Mouse (Mus musculus) CD8-positive naive resting alpha-beta T cell, adult 2 months (primary cell): ENCODE results near the gene Klra5.
"Not testable (repeated sequence)": the region's sequence is repeated elsewhere in the genome, so short reads cannot be mapped to it uniquely, and the experiment has no call there.

Experiments used
- DNase-seq, 2 experiments: peaks; one replicate each; pipeline ENCODE4 v3.0.0; 2022; ENCODE audit warnings: low read depth in 2 of 2, low spot score in 2 of 2

Klra5 gene

DNA sequence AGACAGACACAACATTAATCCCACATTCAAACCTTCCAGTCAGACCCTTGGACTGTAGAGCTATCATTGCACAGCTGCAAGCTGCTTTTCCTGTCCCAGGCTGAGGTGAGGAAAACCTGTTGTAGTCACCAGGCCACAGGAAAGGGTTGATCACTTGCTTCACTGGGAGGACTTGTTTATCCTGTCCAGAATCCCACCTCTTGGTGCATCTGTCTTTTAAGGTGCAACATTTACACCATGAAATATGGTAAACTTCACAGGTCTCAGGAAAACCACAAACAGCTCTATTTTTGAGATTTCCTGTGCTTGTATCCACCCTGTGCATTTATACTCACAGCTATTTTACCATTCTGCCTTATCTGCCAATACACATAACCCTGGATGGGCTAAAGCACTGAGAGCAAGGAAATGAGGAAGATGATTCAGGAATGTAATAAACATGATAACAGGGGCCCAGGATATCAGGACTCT, at the start of gene Klra5:
Gene Klra5, minus strand, starts transcription at position 175 of the 471 bp plus-strand sequence.
- not testable (repeated sequence) for DNase-seq

DNA sequence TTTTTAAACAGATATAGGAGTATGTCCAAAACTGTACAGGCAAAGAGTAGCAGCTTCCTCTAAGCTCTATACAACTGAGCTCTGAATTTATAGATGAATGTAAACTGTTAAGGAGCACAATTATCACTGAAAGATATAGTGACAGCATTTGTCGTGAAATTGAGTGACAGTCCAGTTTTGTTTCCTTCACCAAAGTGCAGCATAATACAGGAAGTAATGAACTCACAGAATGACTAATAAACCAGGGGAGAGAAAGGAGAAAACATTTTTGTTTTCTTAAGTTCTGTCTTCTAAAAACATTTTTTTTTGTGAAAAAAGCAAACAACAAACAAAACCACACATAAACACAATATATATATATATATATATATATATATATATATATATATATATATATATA, 454 bp downstream of the Klra5 start:
- no peak for DNase-seq

DNA sequence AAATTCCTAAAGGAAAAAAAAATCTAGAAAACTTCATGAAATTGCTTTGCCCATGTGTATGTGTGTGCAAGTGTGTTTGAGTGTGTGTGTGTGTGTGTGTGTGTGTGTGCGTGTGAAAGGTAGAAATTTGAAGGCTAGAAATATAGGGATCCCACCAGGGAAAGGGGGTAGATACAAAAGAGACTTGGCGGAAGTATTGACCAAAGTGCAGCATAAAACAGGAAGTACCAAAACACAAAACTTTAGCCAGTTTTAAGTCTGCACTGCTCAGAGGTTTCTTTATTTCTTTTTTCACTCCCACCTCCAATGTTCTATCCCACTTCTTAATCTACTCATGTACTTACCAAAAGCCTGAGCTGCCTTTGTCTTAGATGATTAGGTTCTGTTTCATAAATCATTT, 34.9 kb downstream of the Klra5 start:
- DNase-seq, result no peak

DNA sequence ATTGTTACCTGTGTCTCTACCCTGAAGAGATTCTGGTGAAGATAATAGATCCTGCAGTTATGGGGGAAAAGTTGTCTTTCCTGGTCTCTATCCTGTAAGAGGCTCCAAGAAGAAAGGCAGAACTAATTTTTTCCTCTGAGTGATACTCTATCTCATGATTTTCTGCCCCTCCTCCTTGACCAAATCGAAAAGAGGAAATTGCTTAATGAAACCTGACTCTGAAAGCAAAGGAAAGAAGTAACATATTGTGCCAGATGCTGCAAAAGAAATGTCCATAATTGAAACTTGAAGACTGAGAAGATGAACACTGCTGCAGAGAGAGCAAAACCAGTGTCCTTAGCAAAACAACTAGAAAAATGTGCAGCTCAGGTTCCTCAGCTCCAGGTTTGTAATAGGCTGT, 40.9 kb downstream of the Klra5 start, which contains the start of gene Klra17:
Gene Klra17, minus strand, starts transcription at position 124 of the 400 bp plus-strand sequence.
- no peak for DNase-seq

DNA sequence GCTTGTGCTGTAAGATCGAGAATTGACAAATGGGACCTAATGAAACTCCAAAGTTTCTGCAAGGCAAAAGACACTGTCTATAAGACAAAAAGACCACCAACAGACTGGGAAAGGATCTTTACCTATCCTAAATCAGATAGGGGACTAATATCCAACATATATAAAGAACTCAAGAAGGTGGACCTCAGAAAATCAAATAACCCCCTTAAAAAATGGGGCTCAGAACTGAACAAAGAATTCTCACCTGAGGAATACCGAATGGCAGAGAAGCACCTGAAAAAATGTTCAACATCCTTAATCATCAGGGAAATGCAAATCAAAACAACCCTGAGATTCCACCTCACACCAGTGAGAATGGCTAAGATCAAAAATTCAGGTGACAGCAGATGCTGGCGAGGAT, 55.1 kb downstream of the Klra5 start, which contains the start of gene Gm17631:
Gene Gm17631, plus strand, starts transcription at position 301 of the 400 bp plus-strand sequence.
- DNase-seq, result not testable (repeated sequence)
